Mouse (Mus musculus): ENCODE data around the gene Vmn1r21.
"Not testable (repeated sequence)": the region's sequence is repeated elsewhere in the genome, so short reads cannot be mapped to it uniquely, and the experiment has no call there.

Vmn1r21 gene

GRCm38 (mm10) chr6:57850286-57850685, at the start of gene Vmn1r21:
TSS of gene Vmn1r21 (minus strand) at chr6:57850343.
- no peak for DNase-seq (ENCODE audit: low read depth, low spot score)

GRCm38 (mm10) chr6:57859043-57860042, 9.2 kb upstream of the Vmn1r21 start:
- DNase-seq (ENCODE audit: low read depth, low spot score) = peak; percentile 43

DNA sequence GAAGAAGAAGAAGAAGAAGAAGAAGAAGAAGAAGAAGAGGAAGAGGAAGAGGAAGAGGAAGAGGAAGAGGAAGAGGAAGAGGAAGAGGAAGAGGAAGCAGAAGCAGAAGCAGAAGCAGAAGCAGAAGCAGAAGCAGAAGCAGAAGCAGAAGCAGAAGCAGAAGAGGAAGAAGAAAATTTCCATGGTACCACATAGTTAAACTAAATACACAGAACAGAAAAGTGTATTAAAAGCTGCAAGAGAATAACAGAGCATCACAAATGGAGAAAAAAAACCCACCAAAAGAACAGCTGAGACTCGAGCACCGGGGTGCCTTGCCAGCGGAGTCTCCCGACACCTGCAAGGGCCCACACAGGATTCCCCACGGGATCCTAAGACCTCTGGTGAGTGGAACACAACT, 1.0 kb upstream of the Vmn1r21 start:
- not testable (repeated sequence) for DNase-seq (ENCODE audit: low read depth, low spot score)

DNA sequence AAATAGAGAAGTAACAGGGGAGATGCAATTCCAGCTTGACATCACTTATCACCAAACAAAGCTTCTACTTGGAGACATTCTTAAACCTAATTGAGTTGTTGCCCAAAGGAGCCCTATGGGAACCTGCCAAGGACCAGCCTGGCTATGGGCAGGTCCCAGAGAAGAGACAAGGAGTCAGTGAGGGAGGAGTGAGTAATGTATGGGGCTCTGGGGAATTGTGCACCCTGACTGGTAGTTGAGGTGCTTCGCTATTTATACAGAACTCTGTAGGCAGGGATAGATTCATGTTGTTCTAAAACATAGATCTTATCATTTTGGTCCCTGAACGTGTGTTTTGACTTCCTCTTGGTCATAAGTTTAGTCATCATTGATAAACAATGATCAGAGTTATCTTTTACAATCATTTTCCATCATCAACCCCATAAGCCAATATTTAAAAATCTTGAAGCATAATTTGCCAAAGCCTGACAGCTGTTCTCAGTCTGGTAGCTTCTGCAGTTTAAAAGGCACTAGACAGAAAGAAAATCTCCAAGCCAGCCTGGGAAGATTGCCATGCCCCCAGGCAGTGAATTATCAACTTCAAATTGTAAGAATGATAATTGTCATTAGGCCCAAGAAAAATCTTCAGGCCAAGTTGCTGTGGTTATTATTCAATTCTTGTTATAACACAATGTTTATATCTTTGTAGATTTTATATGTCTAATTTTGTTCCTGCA, 10.3 kb downstream of the Vmn1r21 start:
- DNase-seq (ENCODE audit: low read depth, low spot score) = no peak

DNA sequence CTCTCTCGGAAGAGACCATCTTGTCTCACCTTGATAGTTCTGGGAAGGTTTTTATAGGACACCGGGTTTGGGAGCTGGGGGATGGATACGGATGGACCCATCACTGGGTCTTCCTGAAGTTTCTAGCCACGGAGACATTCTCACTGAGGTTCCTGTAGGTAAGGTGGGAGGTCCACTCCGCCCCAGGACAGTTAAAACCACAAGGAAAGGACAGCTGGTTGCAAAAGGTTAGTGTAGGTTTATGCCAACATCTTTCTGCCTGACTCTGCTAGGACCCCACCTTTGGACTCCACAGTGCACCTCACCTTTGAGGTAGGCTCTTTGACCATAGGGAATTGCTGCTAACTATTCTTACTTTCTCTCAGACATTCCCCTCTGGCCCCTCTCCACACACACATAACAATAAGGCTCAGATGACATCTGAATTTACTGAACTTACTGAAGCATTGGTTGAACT, 24.9 kb downstream of the Vmn1r21 start:
- DNase-seq (ENCODE audit: low read depth, low spot score) = no peak

GRCm38 (mm10) chr6:57824422-57825258, 25.5 kb downstream of the Vmn1r21 start, which contains the start of gene Vopp1:
TSS of gene Vopp1 (minus strand) at chr6:57825159.
- no peak for DNase-seq (ENCODE audit: low read depth, low spot score)

GRCm38 (mm10) chr6:57823461-57823860, 26.7 kb downstream of the Vmn1r21 start:
- no peak for DNase-seq (ENCODE audit: low read depth, low spot score)

- DNase-seq (ENCODE audit: low read depth, low spot score) = no peak
These were observed 27.3 kb downstream of the Vmn1r21 start for GRCm38 (mm10) chr6:57822648-57823410.

DNA sequence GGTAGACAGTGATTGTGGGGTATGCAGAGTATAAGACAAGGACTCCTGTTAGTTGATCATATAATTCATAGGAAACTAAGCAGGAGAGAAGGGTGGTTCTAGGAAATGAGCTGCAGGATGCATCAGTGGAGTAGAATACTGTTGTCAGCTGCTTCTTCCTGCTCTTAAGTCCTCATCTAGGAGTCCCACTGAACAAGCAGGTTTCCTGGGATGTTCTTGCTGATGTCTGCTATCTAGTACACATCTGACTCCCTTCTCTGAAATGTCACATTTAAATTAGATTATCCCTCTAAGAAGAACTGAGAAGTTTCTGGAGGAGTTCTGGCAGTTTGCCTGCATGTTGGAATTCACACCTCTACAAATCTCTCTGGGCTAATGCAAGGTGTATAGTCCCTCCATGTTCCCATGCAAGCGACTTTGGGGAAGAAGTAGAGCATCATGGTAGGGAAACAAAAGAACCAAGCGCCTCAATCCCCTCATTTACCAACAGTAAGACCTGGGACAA, 35.7 kb downstream of the Vmn1r21 start:
- DNase-seq (ENCODE audit: low read depth, low spot score) = no peak

GRCm38 (mm10) chr6:57811748-57812730, 38.1 kb downstream of the Vmn1r21 start:
- DNase-seq (ENCODE audit: low read depth, low spot score) = no peak

GRCm38 (mm10) chr6:57805218-57806069, 44.7 kb downstream of the Vmn1r21 start:
- no peak for DNase-seq (ENCODE audit: low read depth, low spot score)

DNA sequence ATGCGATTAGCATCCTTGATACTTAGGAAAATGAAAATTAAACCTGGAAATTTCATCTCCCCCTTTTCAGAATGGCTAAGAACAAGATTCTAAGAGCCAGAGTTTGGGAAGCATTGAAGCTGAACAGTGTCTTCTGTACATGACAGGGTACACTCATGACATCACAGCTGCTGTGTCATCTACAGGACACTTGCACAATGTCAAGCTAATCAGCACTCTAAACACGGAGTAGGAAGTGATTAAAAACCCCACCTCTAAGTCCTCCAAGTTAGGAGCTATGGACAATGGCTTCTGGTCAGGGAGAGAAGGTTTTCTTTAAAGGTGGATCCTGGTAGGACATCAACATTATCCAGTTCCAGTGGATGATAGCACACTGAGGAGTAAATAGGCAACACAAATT, 47.0 kb downstream of the Vmn1r21 start:
- DNase-seq (ENCODE audit: low read depth, low spot score) = no peak

- no peak for DNase-seq (ENCODE audit: low read depth, low spot score)
These were observed 51.2 kb downstream of the Vmn1r21 start for GRCm38 (mm10) chr6:57798986-57799385.

- no peak for DNase-seq (ENCODE audit: low read depth, low spot score)
These were observed 53.2 kb downstream of the Vmn1r21 start for GRCm38 (mm10) chr6:57796853-57797423.

DNA sequence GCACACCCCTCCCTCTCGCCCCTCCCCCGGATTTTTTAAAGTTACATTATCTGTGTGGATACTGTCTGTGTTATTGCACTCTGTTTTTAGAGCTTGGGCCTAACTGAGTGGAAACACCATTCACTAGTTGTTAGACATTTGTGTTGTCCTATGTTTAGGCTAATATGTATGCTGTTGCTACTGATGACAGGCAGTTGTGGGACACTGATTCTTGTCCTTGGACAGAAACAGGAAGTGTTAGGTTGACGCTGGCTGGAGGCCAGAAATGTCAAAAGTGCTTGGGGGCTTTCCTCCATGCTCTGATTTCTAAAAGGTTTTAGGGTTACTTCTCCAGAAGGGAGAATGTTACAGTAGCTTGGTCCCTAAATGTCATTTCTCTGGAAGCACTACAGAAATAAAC, 54.3 kb downstream of the Vmn1r21 start:
- peak; percentile 71 for DNase-seq (ENCODE audit: low read depth, low spot score)

Data from A20 (cell line).